Mouse (Mus musculus) hindbrain, embryonic 15.5 days (tissue): ENCODE data around the gene Nle1. TPM values are rescaled to one million over a fixed set of nuclear protein-coding genes. Genes with fewer than 3 reads are reported as not detected.

ENCODE experiments used
- ATAC-seq: fragments of 200-750 bp; cut with Nextera tagmentation; 2 replicates; pipeline ENCODE4 v1.8.0; 2017; ENCODE audit warnings: low read depth, moderate number of reproducible peaks, moderate TSS enrichment; ENCODE audit not compliant: low FRiP score
- H3K27ac ChIP-seq: fragments of 300-500 bp; sonication (generic); replicated peaks from 2 replicates; pipeline ENCODE4 v1.5.1; 2015; ENCODE audit warnings: mild to moderate bottlenecking, inconsistent platforms
- H3K27me3 ChIP-seq: fragments of 300-500 bp; sonication (generic); 2 replicates; pipeline ENCODE4 v1.6.1; 2015; ENCODE audit warnings: control low read depth, inconsistent platforms
- H3K36me3 ChIP-seq: fragments of 300-500 bp; sonication (generic); 2 replicates; pipeline ENCODE4 v1.6.1; 2015; ENCODE audit warnings: control low read depth, inconsistent platforms
- H3K4me1 ChIP-seq: fragments of 300-500 bp; sonication (generic); replicated peaks from 2 replicates; pipeline ENCODE4 v1.6.1; 2015; ENCODE audit warnings: control low read depth, inconsistent platforms
- H3K4me2 ChIP-seq: fragments of 300-500 bp; sonication (generic); 2 replicates; pipeline ENCODE4 v1.6.1; 2015; ENCODE audit warnings: moderate library complexity, mild to moderate bottlenecking, inconsistent platforms
- H3K4me3 ChIP-seq: fragments of 300-500 bp; sonication (generic); 2 replicates; pipeline ENCODE4 v1.5.1; 2015; ENCODE audit warnings: mild to moderate bottlenecking, inconsistent platforms
- H3K9ac ChIP-seq: fragments of 300-500 bp; sonication (generic); 2 replicates; pipeline ENCODE4 v1.6.1; 2015; ENCODE audit warnings: inconsistent platforms
- H3K9me3 ChIP-seq: fragments of 300-500 bp; sonication (generic); 2 replicates; pipeline ENCODE4 v1.6.1; 2016; ENCODE audit warnings: control low read depth, inconsistent platforms
- WGBS: fragments of 180-500 bp; shearing (Covaris S2); methylation state at CpG from one replicate; pipeline ENCODE4 v1.1.7; 2015; 5-methylcytosine and 5-hydroxymethylcytosine counted together
- polyA plus RNA-seq: library from polyadenylated mRNA; unstranded; fragments of >200 nt; fragmentation: Nextera tagmentation; extraction: Ambion mirVana; gene quantifications from 2 replicates; pipeline ENCODE4 v1.2.1, GENCODE M21; 2015

Gene Nle1
- polyA plus RNA-seq, 1 experiment from 2014 or later: 34.4 TPM

- H3K27me3 ChIP-seq: no peaks in the 10 kb centered on the region
- no peaks in the 10 kb centered on the region for H3K36me3 ChIP-seq
- H3K9ac ChIP-seq: no peak within 1 kb of the TSS
- peaks cover 12% of the 10 kb centered on the region for H3K4me1 ChIP-seq
- WGBS: 92% methylated on average over 4 of the region's 4 CpGs
- H3K27ac ChIP-seq: no peak within 1 kb of the TSS
- H3K4me2 ChIP-seq: no peak within 1 kb of the TSS
- no peak for ATAC-seq
- H3K9me3 ChIP-seq: no peaks in the 10 kb centered on the region
- no peak within 1 kb of the TSS for H3K4me3 ChIP-seq
Measured at GRCm38 (mm10) chr11:82910250-82910649, 2.0 kb upstream of the Nle1 start, which contains the start of gene Unc45b. TSS of gene Unc45b (plus strand) at chr11:82910550.

DNA sequence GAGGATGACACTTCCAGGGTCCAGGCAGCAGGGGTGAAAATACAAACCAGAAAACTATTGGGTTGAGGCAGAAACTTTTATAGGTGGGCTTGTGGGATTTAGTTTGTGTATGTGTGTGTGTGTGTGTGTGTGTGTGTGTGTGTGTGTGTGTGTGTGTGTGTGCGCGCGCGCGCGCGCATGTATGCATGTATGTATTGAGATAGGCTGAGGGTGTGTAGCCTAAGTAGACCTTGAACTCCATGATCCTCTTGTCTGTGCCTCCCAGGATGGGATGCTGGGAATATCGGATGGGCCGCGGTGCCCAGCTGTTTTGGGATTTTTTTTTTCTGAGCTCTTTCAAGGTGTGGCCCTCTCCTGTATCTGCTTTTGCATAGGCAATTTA is 388 bp upstream of the Nle1 start:
- H3K36me3 ChIP-seq: peaks cover 14% of the 10 kb centered on the region
- H3K9me3 ChIP-seq: no peaks in the 10 kb centered on the region
- ATAC-seq: no peak
- peaks cover 12% of the 10 kb centered on the region for H3K4me1 ChIP-seq
- WGBS: 54% methylated on average over 10 of the region's 10 CpGs
- H3K27me3 ChIP-seq: no peaks in the 10 kb centered on the region
- no peak overlapping the region for H3K9ac ChIP-seq
- H3K27ac ChIP-seq: no peak overlapping the region
- H3K4me3 ChIP-seq: peak overlapping the region; percentile 87
- peak overlapping the region; percentile 84 for H3K4me2 ChIP-seq

GRCm38 (mm10) chr11:82905816-82906215 is 2.4 kb downstream of the Nle1 start:
- no peak overlapping the region for H3K4me3 ChIP-seq
- H3K9me3 ChIP-seq: no peaks in the 10 kb centered on the region
- H3K4me2 ChIP-seq: no peak overlapping the region
- H3K27me3 ChIP-seq: no peaks in the 10 kb centered on the region
- no peak overlapping the region for H3K27ac ChIP-seq
- WGBS: 92% methylated on average over 5 of the region's 5 CpGs
- H3K9ac ChIP-seq: no peak overlapping the region
- H3K36me3 ChIP-seq: peaks cover 35% of the 10 kb centered on the region
- no peak for ATAC-seq
- peaks cover 12% of the 10 kb centered on the region for H3K4me1 ChIP-seq

DNA sequence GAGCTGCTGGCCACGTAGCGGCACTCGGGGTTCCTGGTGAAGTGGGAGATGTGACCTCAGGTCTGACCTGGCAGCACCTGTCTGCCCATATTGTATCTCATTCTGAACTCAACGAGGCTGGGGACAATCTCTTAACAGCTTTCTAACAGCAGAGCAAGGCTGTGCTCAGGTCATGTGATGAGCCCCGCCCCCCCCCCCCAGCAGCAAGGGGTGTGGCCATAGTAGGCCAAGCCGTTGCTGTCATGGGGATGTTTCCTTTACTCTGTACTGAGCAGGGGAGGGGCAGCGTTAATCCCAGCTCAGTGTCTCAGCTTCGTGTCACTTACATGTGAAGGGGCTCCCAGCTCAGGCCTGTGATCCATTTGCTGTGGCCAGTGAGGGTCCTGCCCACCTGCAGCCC is 3.3 kb downstream of the Nle1 start:
- Histone ChIP-seq H3K4me1 (peaks cover 12% of the 10 kb centered on the region), H3K4me3 (no peak overlapping the region), H3K9ac (no peak overlapping the region), H3K4me2 (no peak overlapping the region), H3K9me3 (no peaks in the 10 kb centered on the region), H3K27me3 (no peaks in the 10 kb centered on the region), H3K36me3 (peaks cover 43% of the 10 kb centered on the region), H3K27ac (no peak overlapping the region)
- no peak for ATAC-seq
- WGBS: 72% methylated on average over 8 of the region's 8 CpGs

- Histone ChIP-seq H3K27me3 (no peaks in the 10 kb centered on the region), H3K4me2 (no peak overlapping the region), H3K27ac (no peak overlapping the region), H3K9ac (no peak overlapping the region), H3K4me1 (no peaks in the 10 kb centered on the region), H3K36me3 (peaks cover 43% of the 10 kb centered on the region), H3K4me3 (no peak overlapping the region), H3K9me3 (no peaks in the 10 kb centered on the region)
- 92% methylated on average over 20 of the region's 20 CpGs for WGBS
- ATAC-seq: no peak
Measured at GRCm38 (mm10) chr11:82901606-82902310, 6.5 kb downstream of the Nle1 start.

DNA sequence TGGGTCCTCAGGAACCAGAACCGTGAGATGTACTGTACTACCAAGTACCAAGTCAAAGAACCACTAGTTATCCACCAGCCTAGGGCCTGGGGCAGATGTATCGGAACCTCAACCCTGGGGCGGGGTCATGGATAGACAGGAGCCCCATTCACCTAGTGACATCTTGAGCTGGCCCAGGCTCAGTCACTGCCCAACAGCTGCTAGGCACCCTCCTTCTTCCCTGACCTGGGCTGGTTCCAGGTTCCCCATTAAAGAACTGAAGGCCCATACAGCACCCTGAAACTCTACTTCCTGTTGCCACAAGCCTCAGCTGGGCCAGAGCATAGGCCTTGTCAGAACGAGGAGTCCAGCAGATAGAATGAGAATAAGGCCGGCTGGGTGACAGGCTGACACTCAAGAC is 8.5 kb downstream of the Nle1 start:
- Histone ChIP-seq H3K27ac (no peak overlapping the region), H3K4me1 (no peaks in the 10 kb centered on the region), H3K27me3 (no peaks in the 10 kb centered on the region), H3K9me3 (no peaks in the 10 kb centered on the region), H3K36me3 (peaks cover 40% of the 10 kb centered on the region), H3K9ac (no peak overlapping the region), H3K4me2 (no peak overlapping the region), H3K4me3 (no peak overlapping the region)
- ATAC-seq: no peak
- WGBS: 95% methylated on average over 5 of the region's 5 CpGs

- H3K36me3 ChIP-seq: peaks cover 20% of the 10 kb centered on the region; the same call in 1 of the 2 replicates
- H3K27ac ChIP-seq: no peak overlapping the region
- ATAC-seq: no peak
- 88% methylated on average over 10 of the region's 10 CpGs for WGBS
- H3K4me3 ChIP-seq: no peak overlapping the region
- H3K9me3 ChIP-seq: no peaks in the 10 kb centered on the region
- no peaks in the 10 kb centered on the region for H3K4me1 ChIP-seq
- no peak overlapping the region for H3K4me2 ChIP-seq
- H3K27me3 ChIP-seq: 0 out of 2 replicates have a peak, but pooled peaks cover 3% of the 10 kb centered on the region
- no peak overlapping the region for H3K9ac ChIP-seq
Measured at GRCm38 (mm10) chr11:82897478-82897877, 10.7 kb downstream of the Nle1 start.

GRCm38 (mm10) chr11:82891936-82892335 is 16.3 kb downstream of the Nle1 start, which contains the start of gene Fndc8:
TSS of gene Fndc8 (plus strand) at chr11:82892124.
- peaks cover 14% of the 10 kb centered on the region for H3K27me3 ChIP-seq
- no peak for ATAC-seq
- H3K9me3 ChIP-seq: no peaks in the 10 kb centered on the region
- H3K36me3 ChIP-seq: no peaks in the 10 kb centered on the region
- H3K4me3 ChIP-seq: no peak within 1 kb of the TSS
- H3K4me2 ChIP-seq: no peak within 1 kb of the TSS
- 63% methylated on average over 7 of the region's 7 CpGs for WGBS
- H3K9ac ChIP-seq: no peak within 1 kb of the TSS
- peaks cover 19% of the 10 kb centered on the region for H3K4me1 ChIP-seq
- H3K27ac ChIP-seq: no peak within 1 kb of the TSS

GRCm38 (mm10) chr11:82890342-82890762 is 17.9 kb downstream of the Nle1 start, which contains the start of gene Rad51d:
TSS of gene Rad51d (minus strand) at chr11:82890614.
- Histone ChIP-seq H3K36me3 (no peaks in the 10 kb centered on the region), H3K4me1 (peaks cover 19% of the 10 kb centered on the region), H3K27me3 (peaks cover 14% of the 10 kb centered on the region), H3K4me2 (peak within 1 kb of the TSS; percentile 85), H3K9ac (peak within 1 kb of the TSS; percentile 63), H3K4me3 (peak within 1 kb of the TSS; percentile 72), H3K27ac (peak within 1 kb of the TSS; percentile 49), H3K9me3 (no peaks in the 10 kb centered on the region)
- ATAC-seq: peak; percentile 90
- 0% methylated on average over 26 of the region's 26 CpGs for WGBS

DNA sequence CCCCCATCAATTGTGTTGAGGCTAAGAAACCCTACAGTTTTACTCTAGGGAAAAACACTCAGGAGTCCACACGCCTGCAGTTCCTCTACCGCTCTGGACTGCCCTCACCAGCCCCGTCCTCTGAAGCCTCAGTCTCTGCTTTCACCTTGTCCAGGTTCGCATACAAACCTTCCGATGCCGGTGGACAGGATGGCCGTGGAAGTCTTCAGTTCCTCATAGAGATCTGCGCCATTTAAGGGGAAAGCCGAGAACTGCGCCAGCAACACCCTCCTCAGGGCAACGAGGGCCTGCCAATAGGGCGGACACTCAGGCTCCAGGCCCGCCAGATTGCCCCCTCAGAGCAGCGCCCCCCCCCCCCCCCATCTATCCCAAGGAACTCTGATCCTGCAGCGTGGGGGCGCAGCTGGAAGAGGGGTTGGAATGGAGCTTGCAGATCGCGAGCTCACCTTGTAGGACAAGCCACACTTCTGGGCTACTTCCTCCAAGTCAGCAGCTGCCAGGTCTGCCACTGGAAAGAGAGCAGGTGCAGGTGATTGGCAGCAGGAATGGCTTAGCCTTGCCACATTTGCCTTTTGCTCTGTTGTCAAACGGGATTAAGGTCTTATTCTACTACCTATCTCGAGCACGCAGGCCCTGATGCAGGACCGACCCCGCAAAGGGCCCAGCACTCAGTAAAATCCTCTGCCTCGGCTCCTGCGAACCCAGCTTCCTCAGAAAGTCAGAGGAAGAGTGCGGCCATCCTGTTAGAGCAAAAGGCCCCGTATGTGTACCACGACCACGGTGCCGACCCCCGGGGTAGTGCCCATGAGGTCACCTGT is 18.5 kb downstream of the Nle1 start:
- peak overlapping the region; percentile 63 for H3K9ac ChIP-seq
- peak overlapping the region; percentile 85 for H3K4me2 ChIP-seq
- peaks cover 19% of the 10 kb centered on the region for H3K4me1 ChIP-seq
- H3K4me3 ChIP-seq: peak overlapping the region; percentile 72
- peak; percentile 35; the same call in 1 of the 2 replicates for ATAC-seq
- no peaks in the 10 kb centered on the region for H3K36me3 ChIP-seq
- peaks cover 14% of the 10 kb centered on the region for H3K27me3 ChIP-seq
- no peaks in the 10 kb centered on the region for H3K9me3 ChIP-seq
- WGBS: 6% methylated on average over 31 of the region's 31 CpGs
- H3K27ac ChIP-seq: peak overlapping the region; percentile 49

DNA sequence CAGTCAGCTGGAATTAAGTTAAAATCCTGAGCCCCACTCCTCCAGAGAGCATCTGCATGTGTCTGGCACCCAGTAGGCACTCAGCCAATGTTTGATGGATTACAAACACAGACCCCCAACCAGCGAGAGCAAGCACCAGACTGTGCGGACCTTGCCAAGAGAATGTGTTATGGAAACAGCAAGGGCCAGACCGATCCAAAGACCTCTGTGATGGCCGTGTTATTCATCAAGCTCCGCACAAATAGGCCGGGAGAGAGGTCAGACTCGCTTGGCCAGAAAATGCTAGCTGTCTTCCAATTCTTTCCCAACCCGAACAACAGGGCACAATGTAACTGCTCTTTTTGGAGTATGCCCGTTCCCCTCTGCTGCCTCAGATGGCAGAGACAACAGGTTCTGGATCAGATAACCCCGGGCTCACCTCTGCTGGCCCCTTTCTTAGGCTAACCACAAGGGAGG is 19.7 kb downstream of the Nle1 start:
- Histone ChIP-seq H3K27ac (no peak overlapping the region), H3K9me3 (no peaks in the 10 kb centered on the region), H3K4me3 (no peak overlapping the region), H3K4me1 (peaks cover 19% of the 10 kb centered on the region), H3K36me3 (no peaks in the 10 kb centered on the region), H3K27me3 (peaks cover 10% of the 10 kb centered on the region), H3K9ac (no peak overlapping the region), H3K4me2 (peak overlapping the region; percentile 85; the same call in 1 of the 2 replicates)
- WGBS: 39% methylated on average over 10 of the region's 10 CpGs
- ATAC-seq: no peak

- H3K4me1 ChIP-seq: peaks cover 19% of the 10 kb centered on the region
- no peak overlapping the region for H3K9ac ChIP-seq
- H3K27ac ChIP-seq: no peak overlapping the region
- no peak overlapping the region for H3K4me3 ChIP-seq
- no peaks in the 10 kb centered on the region for H3K9me3 ChIP-seq
- H3K36me3 ChIP-seq: no peaks in the 10 kb centered on the region
- no peak for ATAC-seq
- H3K27me3 ChIP-seq: peaks cover 6% of the 10 kb centered on the region
- no peak overlapping the region for H3K4me2 ChIP-seq
- WGBS: 92% methylated on average over 3 of the region's 3 CpGs
Measured at GRCm38 (mm10) chr11:82886559-82886958, 21.7 kb downstream of the Nle1 start.
